Mouse (Mus musculus) midbrain, postnatal 0 days (tissue): Measurements from ENCODE around the gene Lrrc15. TPM values are rescaled to one million over a fixed set of nuclear protein-coding genes. Genes with fewer than 3 reads are reported as not detected.

Experiments
- ATAC-seq: fragments of 200-750 bp; cut with Nextera tagmentation; 2 replicates; pipeline ENCODE4 v1.8.0; 2017; ENCODE audit warnings: moderate number of reproducible peaks, mild to moderate bottlenecking, moderate TSS enrichment, moderate library complexity; ENCODE audit not compliant: low FRiP score
- DNase-seq: peaks from one replicate; pipeline ENCODE4 v3.0.0-alpha.2; 2015; ENCODE audit warnings: low spot score
- H3K27ac ChIP-seq: fragments of 300-500 bp; sonication (generic); 2 replicates; pipeline ENCODE4 v1.5.1; 2014; ENCODE audit warnings: low read depth, mild to moderate bottlenecking, low read length, mixed read lengths
- H3K27me3 ChIP-seq: fragments of 300-500 bp; sonication (generic); 2 replicates; pipeline ENCODE4 v1.6.1; 2014; ENCODE audit warnings: low read length, control low read depth, mixed read lengths; ENCODE audit not compliant: insufficient read depth
- H3K36me3 ChIP-seq: fragments of 300-500 bp; sonication (generic); 2 replicates; pipeline ENCODE4 v1.6.1; 2014; ENCODE audit warnings: low read length, control low read depth, mixed read lengths; ENCODE audit not compliant: insufficient read depth
- H3K4me1 ChIP-seq: fragments of 300-500 bp; sonication (generic); 2 replicates; pipeline ENCODE4 v1.6.1; 2014; ENCODE audit warnings: mild to moderate bottlenecking, control low read depth, antibody characterized with exemption, low read length, mixed read lengths; ENCODE audit not compliant: insufficient read depth
- H3K4me2 ChIP-seq: fragments of 300-500 bp; sonication (generic); 2 replicates; pipeline ENCODE4 v1.6.1; 2014; ENCODE audit warnings: low read depth, mild to moderate bottlenecking, low read length, mixed read lengths; ENCODE audit not compliant: poor library complexity, severe bottlenecking
- H3K4me3 ChIP-seq: fragments of 300-500 bp; sonication (generic); 2 replicates; pipeline ENCODE4 v1.5.1; 2014; ENCODE audit warnings: low read depth, mild to moderate bottlenecking, low read length, moderate library complexity
- H3K9ac ChIP-seq: fragments of 300-500 bp; sonication (generic); replicated peaks from 2 replicates; pipeline ENCODE4 v1.6.1; 2014; ENCODE audit warnings: mild to moderate bottlenecking, low read length, moderate library complexity, mixed read lengths; ENCODE audit not compliant: poor library complexity, severe bottlenecking
- H3K9me3 ChIP-seq: fragments of 300-500 bp; sonication (generic); 2 replicates; pipeline ENCODE4 v1.6.1; 2016; ENCODE audit warnings: low read length, control low read depth
- CTCF ChIP-seq: IDR thresholded peaks from 2 replicates; pipeline ENCODE4 v1.5.1; 2016; ENCODE audit warnings: antibody characterized with exemption, mild to moderate bottlenecking
- WGBS: fragments of 180-500 bp; shearing (Covaris S2); extraction: QIAGEN DNeasy Blood & Tissue Kit; methylation state at CpG from one replicate; pipeline ENCODE4 v1.1.7; 2014; 5-methylcytosine and 5-hydroxymethylcytosine counted together
- polyA plus RNA-seq: library from polyadenylated mRNA; unstranded; fragments of >200 nt; fragmentation: Nextera tagmentation; extraction: Ambion mirVana; gene quantifications from 2 replicates; pipeline ENCODE4 v1.2.1, GENCODE M21; 2015
- total RNA-seq: library from RNA; depleted of rRNA; stranded (reverse); fragments of >200 nt; gene quantifications from 2 replicates; pipeline ENCODE4 v1.2.3, GENCODE M21; 2014

The Lrrc15 gene
- total and polyA plus RNA-seq, 2 experiments from 2014 or later: 0.11 to 0.60 TPM

- H3K9ac ChIP-seq: no peak overlapping the region
- H3K27ac ChIP-seq: no peak overlapping the region
- H3K4me3 ChIP-seq: no peak overlapping the region
- no peaks in the 10 kb centered on the region for H3K27me3 ChIP-seq
- H3K9me3 ChIP-seq: no peaks in the 10 kb centered on the region
- no peak for TF ChIP-seq CTCF
- no peak for ATAC-seq
- no peaks in the 10 kb centered on the region for H3K4me1 ChIP-seq
- WGBS: 76% methylated on average over 9 of the region's 9 CpGs
- H3K36me3 ChIP-seq: no peaks in the 10 kb centered on the region
- no peak overlapping the region for H3K4me2 ChIP-seq
- DNase-seq: no peak
These were observed 25.3 kb downstream of the Lrrc15 start for GRCm38 (mm10) chr16:30257718-30258117.

- Histone ChIP-seq H3K27me3 (0 out of 2 replicates have a peak, but pooled peaks cover under 1% of the 10 kb centered on the region), H3K27ac (no peak overlapping the region), H3K36me3 (no peaks in the 10 kb centered on the region), H3K4me3 (no peak overlapping the region), H3K4me1 (no peaks in the 10 kb centered on the region), H3K9me3 (no peaks in the 10 kb centered on the region), H3K4me2 (no peak overlapping the region), H3K9ac (no peak overlapping the region)
- DNase-seq: no peak
- TF ChIP-seq CTCF: no peak
- 79% methylated on average over 7 of the region's 7 CpGs for WGBS
- ATAC-seq: no peak
These were observed 28.0 kb downstream of the Lrrc15 start for GRCm38 (mm10) chr16:30255061-30255460.

GRCm38 (mm10) chr16:30253900-30254299, 29.2 kb downstream of the Lrrc15 start:
- ATAC-seq (no peak), DNase-seq (no peak)
- no peak overlapping the region for H3K4me3 ChIP-seq
- H3K4me2 ChIP-seq: no peak overlapping the region
- H3K4me1 ChIP-seq: no peaks in the 10 kb centered on the region
- H3K27me3 ChIP-seq: peaks cover 8% of the 10 kb centered on the region; the same call in 1 of the 2 replicates
- H3K36me3 ChIP-seq: no peaks in the 10 kb centered on the region
- no peak for TF ChIP-seq CTCF
- no peaks in the 10 kb centered on the region for H3K9me3 ChIP-seq
- WGBS: 76% methylated on average over 9 of the region's 9 CpGs
- no peak overlapping the region for H3K27ac ChIP-seq
- H3K9ac ChIP-seq: no peak overlapping the region

- H3K27me3 ChIP-seq: peaks cover 8% of the 10 kb centered on the region; the same call in 1 of the 2 replicates
- TF ChIP-seq CTCF: no peak
- no peak overlapping the region for H3K9ac ChIP-seq
- no peaks in the 10 kb centered on the region for H3K9me3 ChIP-seq
- no peak for DNase-seq
- no peak overlapping the region for H3K4me3 ChIP-seq
- no peak overlapping the region for H3K27ac ChIP-seq
- H3K36me3 ChIP-seq: no peaks in the 10 kb centered on the region
- H3K4me2 ChIP-seq: no peak overlapping the region
- no peak for ATAC-seq
- WGBS: 88% methylated on average over 4 of the region's 4 CpGs
- H3K4me1 ChIP-seq: no peaks in the 10 kb centered on the region
These were observed 29.7 kb downstream of the Lrrc15 start for GRCm38 (mm10) chr16:30253374-30253773.

GRCm38 (mm10) chr16:30252003-30252418, 31.0 kb downstream of the Lrrc15 start:
- under 1% methylated on average over 21 of the region's 21 CpGs for WGBS
- H3K4me1 ChIP-seq: no peaks in the 10 kb centered on the region
- H3K27me3 ChIP-seq: peaks cover 8% of the 10 kb centered on the region; the same call in 1 of the 2 replicates
- ATAC-seq: peak; percentile 71
- H3K27ac ChIP-seq: no peak overlapping the region
- H3K36me3 ChIP-seq: no peaks in the 10 kb centered on the region
- H3K4me2 ChIP-seq: peak overlapping the region; percentile 28
- peak overlapping the region; percentile 4; the same call in 1 of the 2 replicates for H3K4me3 ChIP-seq
- peak; percentile 78 for DNase-seq
- peak; percentile 98 for TF ChIP-seq CTCF
- H3K9ac ChIP-seq: no peak overlapping the region
- H3K9me3 ChIP-seq: no peaks in the 10 kb centered on the region

- 87% methylated on average over 12 of the region's 12 CpGs for WGBS
- no peaks in the 10 kb centered on the region for H3K36me3 ChIP-seq
- H3K4me1 ChIP-seq: no peaks in the 10 kb centered on the region
- DNase-seq (no peak), ATAC-seq (no peak)
- H3K9me3 ChIP-seq: no peaks in the 10 kb centered on the region
- no peak overlapping the region for H3K27ac ChIP-seq
- H3K4me3 ChIP-seq: no peak overlapping the region
- peaks cover 6% of the 10 kb centered on the region for H3K27me3 ChIP-seq
- H3K9ac ChIP-seq: no peak overlapping the region
- no peak for TF ChIP-seq CTCF
- H3K4me2 ChIP-seq: no peak overlapping the region
These were observed 38.9 kb downstream of the Lrrc15 start for GRCm38 (mm10) chr16:30244037-30244700.
